Mouse (Mus musculus) cerebellum, postnatal 14 days (tissue): ENCODE measurements around the gene Gm6482.
"Not testable (repeated sequence)": the region's sequence is repeated elsewhere in the genome, so short reads cannot be mapped to it uniquely, and the experiment has no call there.

Source experiments
- DNase-seq, 2 experiments: peaks; one replicate each; pipeline ENCODE4 v3.0.0; 2021; ENCODE audit warnings: mixed read lengths in 2 of 2

Gene Gm6482

DNA sequence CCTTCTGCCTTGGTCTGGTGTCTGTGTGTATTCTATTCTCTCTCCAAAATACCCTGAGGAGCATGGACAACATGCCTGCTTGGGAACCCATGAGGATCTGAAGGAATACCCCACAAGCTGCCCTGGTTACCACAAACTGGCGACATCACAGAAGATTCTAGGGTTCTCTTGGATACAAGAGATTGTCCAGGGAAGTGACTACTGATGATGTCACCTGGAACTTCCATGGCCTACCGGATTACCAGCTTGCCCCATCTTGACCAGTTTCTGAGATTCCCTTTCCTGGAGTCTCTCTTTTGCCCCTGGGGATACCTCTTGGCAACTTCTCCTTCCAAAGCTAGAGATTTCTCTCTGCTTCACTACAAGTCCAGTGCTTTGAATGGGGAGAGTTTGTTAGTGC, at the start of gene Gm6482:
TSS of gene Gm6482 (minus strand) at position 101 of the 400 bp plus-strand sequence.
- DNase-seq: not testable (repeated sequence)

DNA sequence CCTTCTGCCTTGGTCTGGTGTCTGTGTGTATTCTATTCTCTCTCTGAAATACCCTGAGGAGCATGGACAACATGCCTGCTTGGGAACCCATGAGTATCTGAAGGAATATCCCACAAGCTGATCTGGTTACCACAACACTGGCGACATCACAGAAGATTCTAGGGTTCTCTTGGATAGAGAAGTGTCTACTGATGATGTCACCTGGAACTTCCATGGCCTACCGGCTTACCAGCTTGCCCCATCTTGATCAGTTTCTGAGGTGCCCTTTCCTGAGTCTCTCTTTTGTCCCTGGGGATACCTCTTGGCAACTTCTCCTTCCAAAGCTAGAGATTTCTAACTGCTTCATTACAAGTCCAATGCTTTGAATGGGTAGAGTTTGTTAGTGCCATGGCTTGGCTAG, 45.3 kb upstream of the Gm6482 start, which contains the start of gene Gm7954:
TSS of gene Gm7954 (minus strand) at position 101 of the 400 bp plus-strand sequence.
- DNase-seq: not testable (repeated sequence)

DNA sequence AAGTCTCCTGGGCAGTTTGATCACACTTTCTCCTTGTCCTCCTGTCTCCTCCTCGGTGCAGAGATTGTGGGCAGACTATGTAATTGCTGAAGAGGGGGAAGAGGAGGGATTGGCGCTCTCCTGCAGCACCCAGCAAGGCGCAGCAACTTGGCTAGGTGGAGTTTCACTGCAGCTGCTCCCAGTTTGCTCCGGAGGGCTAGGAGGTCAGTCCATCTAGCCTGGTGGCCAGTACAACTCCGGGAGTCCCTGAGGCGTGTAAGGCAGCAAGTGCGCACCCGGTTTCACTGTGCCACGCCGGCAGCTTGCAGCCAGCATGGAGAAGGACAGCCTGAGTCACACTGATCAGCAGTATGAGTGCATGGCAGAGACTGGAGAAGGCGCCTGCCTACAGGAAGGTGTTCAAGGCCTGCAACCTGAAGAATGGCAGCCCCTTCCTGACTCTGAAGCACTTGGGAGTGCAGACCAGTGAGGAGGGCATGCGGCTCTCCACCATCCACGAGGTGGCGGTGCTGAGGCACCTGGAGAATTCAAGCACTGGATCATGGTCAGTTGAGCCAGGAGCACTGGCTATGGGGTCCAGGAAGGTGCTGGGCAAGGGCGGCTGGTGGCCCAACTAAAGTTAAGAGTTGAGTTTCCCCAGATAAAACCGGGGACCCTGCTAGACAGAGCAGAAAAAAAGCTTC, 17.5 kb upstream of the Gm6482 start:
- DNase-seq: peak; percentile 9 to 10

DNA sequence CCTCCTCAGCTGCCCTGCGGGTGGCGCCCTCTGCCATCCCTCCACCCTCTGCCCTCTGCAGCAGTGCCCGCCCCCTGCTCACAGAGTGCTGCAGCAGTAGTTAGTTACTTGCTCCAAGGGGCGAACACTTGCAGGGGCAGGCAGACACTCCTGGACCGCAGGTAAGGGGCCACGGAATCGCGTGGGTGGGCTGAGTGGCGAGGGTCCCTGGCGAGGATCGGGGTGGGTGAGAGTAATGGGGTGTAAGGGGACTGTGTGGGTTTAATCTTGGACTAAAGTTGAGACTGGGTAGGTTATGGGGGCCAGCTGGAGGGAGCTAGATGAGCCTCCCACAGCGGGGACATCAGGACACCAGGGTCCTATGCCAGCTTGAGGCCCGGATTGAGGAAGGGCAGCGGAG, 16.6 kb upstream of the Gm6482 start:
- peak in 1 of 2 experiments; percentile 1 for DNase-seq

DNA sequence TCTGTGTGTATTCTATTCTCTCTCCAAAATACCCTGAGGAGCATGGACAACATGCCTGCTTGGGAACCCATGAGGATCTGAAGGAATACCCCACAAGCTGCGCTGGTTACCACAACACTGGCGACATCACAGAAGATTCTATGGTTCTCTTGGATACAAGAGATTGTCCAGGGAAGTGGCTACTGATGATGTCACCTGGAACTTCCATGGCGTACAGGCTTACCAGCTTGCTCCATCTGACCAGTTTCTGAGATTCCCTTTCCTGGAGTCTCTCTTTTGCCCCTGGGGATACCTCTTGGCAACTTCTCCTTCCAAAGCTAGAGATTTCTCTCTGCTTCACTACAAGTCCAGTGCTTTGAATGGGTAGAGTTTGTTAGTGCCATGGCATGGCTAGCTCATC, 21.8 kb downstream of the Gm6482 start, which contains the start of gene Gm7945:
TSS of gene Gm7945 (minus strand) at position 101 of the 400 bp plus-strand sequence.
- not testable (repeated sequence) for DNase-seq
